Mouse (Mus musculus) heart, embryonic 14.5 days (tissue): ENCODE data around the gene Mecom. TPM values are rescaled to one million over a fixed set of nuclear protein-coding genes. Genes with fewer than 3 reads are reported as not detected.
A peak's percentile ranks its signal among the peaks of the same experiment; 100 is the strongest.

ENCODE experiments used
- ATAC-seq: fragments of 200-750 bp; cut with Nextera tagmentation; 2 replicates; pipeline ENCODE4 v1.8.0; 2017; ENCODE audit warnings: low read depth, moderate TSS enrichment; ENCODE audit not compliant: insufficient number of reproducible peaks, insufficient read depth, low FRiP score
- H3K27ac ChIP-seq, 2 experiments: fragments of 200-500 bp in 1 of 2; fragments of 300-500 bp in 1 of 2; sonication (generic) in 1 of 2; replicated peaks in 1 of 2; 2 replicates each; pipeline ENCODE4 v1.5.1; 2012 to 2014; ENCODE audit warnings: low read depth in 2 of 2, low read length in 2 of 2, control low read depth in 1 of 2, mild to moderate bottlenecking in 1 of 2, mixed read lengths in 1 of 2; ENCODE audit not compliant: control insufficient read depth in 1 of 2, insufficient read depth in 1 of 2
- H3K27me3 ChIP-seq: fragments of 300-500 bp; sonication (generic); 2 replicates; pipeline ENCODE4 v1.6.1; 2014; ENCODE audit warnings: mild to moderate bottlenecking, low read length, control low read depth; ENCODE audit not compliant: control insufficient read depth, insufficient read depth
- H3K36me3 ChIP-seq: fragments of 300-500 bp; sonication (generic); 2 replicates; pipeline ENCODE4 v1.6.1; 2014; ENCODE audit warnings: mild to moderate bottlenecking, control low read depth, low read length, mixed read lengths; ENCODE audit not compliant: control insufficient read depth, insufficient read depth
- H3K4me1 ChIP-seq, 2 experiments: fragments of 200-500 bp in 1 of 2; fragments of 300-500 bp in 1 of 2; sonication (generic) in 1 of 2; 2 replicates each; pipeline ENCODE4 v1.6.1; 2012 to 2014; ENCODE audit warnings: low read length in 2 of 2, control low read depth in 1 of 2, mixed read lengths in 1 of 2; ENCODE audit not compliant: control insufficient read depth in 2 of 2, insufficient read depth in 2 of 2
- H3K4me2 ChIP-seq: fragments of 300-500 bp; sonication (generic); 2 replicates; pipeline ENCODE4 v1.6.1; 2014; ENCODE audit warnings: mild to moderate bottlenecking, low read length
- H3K4me3 ChIP-seq, 2 experiments: fragments of 200-500 bp in 1 of 2; fragments of 300-500 bp in 1 of 2; sonication (generic) in 1 of 2; 2 replicates each; pipeline ENCODE4 v1.5.1; 2012 to 2014; ENCODE audit warnings: low read length in 2 of 2, mild to moderate bottlenecking in 2 of 2, control low read depth in 1 of 2, low read depth in 1 of 2, moderate library complexity in 1 of 2; ENCODE audit not compliant: control insufficient read depth in 1 of 2, insufficient read depth in 1 of 2
- H3K9ac ChIP-seq: fragments of 300-500 bp; sonication (generic); 2 replicates; pipeline ENCODE4 v1.6.1; 2014; ENCODE audit warnings: mild to moderate bottlenecking, low read length
- H3K9me3 ChIP-seq: fragments of 300-500 bp; sonication (generic); 2 replicates; pipeline ENCODE4 v1.6.1; 2016; ENCODE audit warnings: low read length, control low read depth; ENCODE audit not compliant: control insufficient read depth
- WGBS: fragments of 180-500 bp; shearing (Covaris S2); extraction: QIAGEN DNeasy Blood & Tissue Kit; methylation state at CpG from one replicate; pipeline ENCODE4 v1.1.7; 2014; 5-methylcytosine and 5-hydroxymethylcytosine counted together
- polyA plus RNA-seq: library from polyadenylated mRNA; unstranded; fragments of >200 nt; fragmentation: Nextera tagmentation; extraction: Ambion mirVana; gene quantifications from 2 replicates; pipeline ENCODE4 v1.2.1, GENCODE M21; 2014

The Mecom gene
- polyA plus RNA-seq, 1 experiment from 2014 or later = 23.0 TPM

GRCm38 (mm10) chr3:30464497-30464896, 83.3 kb downstream of the Mecom start:
- Histone ChIP-seq H3K27me3 (no peaks in the 10 kb centered on the region), H3K36me3 (no peaks in the 10 kb centered on the region), H3K9ac (no peak overlapping the region), H3K4me2 (no peak overlapping the region), H3K27ac (no peak overlapping the region), H3K4me3 (no peak overlapping the region), H3K9me3 (no peaks in the 10 kb centered on the region), H3K4me1 (peaks cover 4 to 22% of the 10 kb centered on the region in 2 experiments)
- 84% methylated on average over 3 of the region's 3 CpGs for WGBS
- ATAC-seq = no peak

- H3K27ac ChIP-seq = no peak overlapping the region
- peaks cover 4 to 19% of the 10 kb centered on the region in 2 experiments for H3K4me1 ChIP-seq
- no peaks in the 10 kb centered on the region for H3K36me3 ChIP-seq
- no peak overlapping the region for H3K4me3 ChIP-seq
- no peaks in the 10 kb centered on the region for H3K27me3 ChIP-seq
- 89% methylated on average over 2 of the region's 2 CpGs for WGBS
- H3K9ac ChIP-seq = no peak overlapping the region
- no peak for ATAC-seq
- no peak overlapping the region for H3K4me2 ChIP-seq
- H3K9me3 ChIP-seq = no peaks in the 10 kb centered on the region
Observed at GRCm38 (mm10) chr3:30461831-30462230, 86.0 kb downstream of the Mecom start.

- peaks cover 0 to 11% of the 10 kb centered on the region in 2 experiments; a peak in 2 of 4 replicates for H3K4me1 ChIP-seq
- H3K4me3 ChIP-seq = no peak overlapping the region
- H3K4me2 ChIP-seq = 0 out of 2 replicates have a peak overlapping the region, but pooled peaks have one; percentile 9
- 71% methylated on average over 9 of the region's 9 CpGs for WGBS
- no peak overlapping the region for H3K9ac ChIP-seq
- no peaks in the 10 kb centered on the region for H3K27me3 ChIP-seq
- no peaks in the 10 kb centered on the region for H3K9me3 ChIP-seq
- ATAC-seq = 0 out of 2 replicates have a peak, but pooled peaks have one; percentile 54
- H3K36me3 ChIP-seq = no peaks in the 10 kb centered on the region
- no peak overlapping the region; a peak in 1 of 4 replicates for H3K27ac ChIP-seq
Observed at GRCm38 (mm10) chr3:30460890-30461578, 86.8 kb downstream of the Mecom start.

GRCm38 (mm10) chr3:30459626-30460025, 88.2 kb downstream of the Mecom start:
- H3K4me3 ChIP-seq = no peak overlapping the region
- H3K4me2 ChIP-seq = no peak overlapping the region
- H3K27me3 ChIP-seq = no peaks in the 10 kb centered on the region
- peaks cover 0 to 7% of the 10 kb centered on the region in 2 experiments; a peak in 2 of 4 replicates for H3K4me1 ChIP-seq
- H3K9me3 ChIP-seq = no peaks in the 10 kb centered on the region
- 89% methylated on average over 4 of the region's 4 CpGs for WGBS
- H3K27ac ChIP-seq = no peak overlapping the region
- H3K36me3 ChIP-seq = no peaks in the 10 kb centered on the region
- H3K9ac ChIP-seq = no peak overlapping the region
- no peak for ATAC-seq

- Histone ChIP-seq H3K36me3 (no peaks in the 10 kb centered on the region), H3K27ac (no peak overlapping the region), H3K4me3 (no peak overlapping the region), H3K27me3 (no peaks in the 10 kb centered on the region), H3K4me2 (no peak overlapping the region), H3K9ac (no peak overlapping the region), H3K4me1 (peaks cover 0 to 7% of the 10 kb centered on the region in 2 experiments; a peak in 2 of 4 replicates), H3K9me3 (no peaks in the 10 kb centered on the region)
- no peak for ATAC-seq
- 54% methylated on average over 9 of the region's 9 CpGs for WGBS
Observed at GRCm38 (mm10) chr3:30457975-30458678, 89.7 kb downstream of the Mecom start.

- 66% methylated on average over 8 of the region's 8 CpGs for WGBS
- no peaks in the 10 kb centered on the region for H3K36me3 ChIP-seq
- H3K27me3 ChIP-seq = no peaks in the 10 kb centered on the region
- H3K27ac ChIP-seq = no peak overlapping the region
- H3K9me3 ChIP-seq = no peaks in the 10 kb centered on the region
- no peak for ATAC-seq
- H3K4me3 ChIP-seq = no peak overlapping the region
- H3K9ac ChIP-seq = no peak overlapping the region
- H3K4me2 ChIP-seq = no peak overlapping the region
- H3K4me1 ChIP-seq = peaks cover 0 to 1% of the 10 kb centered on the region in 2 experiments; a peak in 1 of 4 replicates
Observed at GRCm38 (mm10) chr3:30455902-30456301, 91.9 kb downstream of the Mecom start.

- Histone ChIP-seq H3K9me3 (no peaks in the 10 kb centered on the region), H3K27me3 (no peaks in the 10 kb centered on the region), H3K4me3 (no peak overlapping the region), H3K36me3 (no peaks in the 10 kb centered on the region), H3K4me1 (no peaks in the 10 kb centered on the region), H3K9ac (no peak overlapping the region), H3K4me2 (no peak overlapping the region), H3K27ac (no peak overlapping the region)
- no peak for ATAC-seq
- 72% methylated on average over 15 of the region's 15 CpGs for WGBS
Observed at GRCm38 (mm10) chr3:30453546-30454455, 94.0 kb downstream of the Mecom start.
